Mouse (Mus musculus) forebrain, embryonic 10.5 days (tissue): Measurements from ENCODE around the gene Depdc5. TPM values are rescaled to one million over a fixed set of nuclear protein-coding genes. Genes with fewer than 3 reads are reported as not detected.
"Not testable (repeated sequence)": the region's sequence is repeated elsewhere in the genome, so short reads cannot be mapped to it uniquely, and the experiment has no call there.

Experiments
- DNase-seq: peaks from one replicate; pipeline ENCODE4 v3.0.0-alpha.2; 2017; ENCODE audit warnings: low spot score; ENCODE audit errors: extremely low spot score
- H3K27ac ChIP-seq: fragments of 300-500 bp; sonication (generic); 2 replicates; pipeline ENCODE4 v1.5.1; 2016; ENCODE audit warnings: mild to moderate bottlenecking
- H3K27me3 ChIP-seq: fragments of 300-500 bp; sonication (generic); 2 replicates; pipeline ENCODE4 v1.6.1; 2016; ENCODE audit warnings: mild to moderate bottlenecking; ENCODE audit not compliant: poor library complexity, severe bottlenecking
- H3K36me3 ChIP-seq: fragments of 300-500 bp; sonication (generic); replicated peaks from 2 replicates; pipeline ENCODE4 v1.6.1; 2016; ENCODE audit warnings: mild to moderate bottlenecking, moderate library complexity
- H3K4me1 ChIP-seq: fragments of 300-500 bp; sonication (generic); 2 replicates; pipeline ENCODE4 v1.6.1; 2016
- H3K4me3 ChIP-seq: fragments of 300-500 bp; sonication (generic); 2 replicates; pipeline ENCODE4 v1.5.1; 2016; ENCODE audit warnings: mild to moderate bottlenecking, moderate library complexity
- H3K9me3 ChIP-seq: fragments of 300-500 bp; sonication (generic); 2 replicates; pipeline ENCODE4 v1.6.1; 2016; ENCODE audit warnings: mild to moderate bottlenecking, moderate library complexity
- WGBS: fragments of 180-500 bp; shearing (Covaris S2); methylation state at CpG from one replicate; pipeline ENCODE4 v1.1.7; 2016; 5-methylcytosine and 5-hydroxymethylcytosine counted together
- polyA plus RNA-seq: library from polyadenylated mRNA; unstranded; fragments of >200 nt; fragmentation: Nextera tagmentation; extraction: Ambion mirVana; gene quantifications from 2 replicates; pipeline ENCODE4 v1.2.1, GENCODE M21; 2016

The Depdc5 gene
- polyA plus RNA-seq, 1 experiment from 2014 or later, result 37.2 TPM

DNA sequence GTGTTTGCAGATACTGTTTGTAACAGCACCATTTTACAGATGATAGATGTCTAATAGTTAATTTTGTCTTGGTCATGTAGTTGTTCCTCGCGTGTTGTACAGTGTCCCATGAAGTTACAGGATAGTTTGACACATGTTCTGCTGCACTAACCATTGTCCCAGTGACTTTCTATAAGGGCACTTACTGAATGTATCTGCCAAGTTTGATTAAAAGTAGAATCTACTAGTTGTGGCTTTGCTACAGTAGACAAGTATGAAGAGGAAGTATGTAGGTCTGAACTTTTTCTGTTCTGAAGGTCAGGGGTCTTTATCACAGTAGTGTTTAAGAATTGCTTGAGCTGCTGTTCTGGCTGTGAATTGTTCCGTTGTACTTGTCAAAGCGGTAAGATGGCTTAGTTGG, 159.8 kb downstream of the Depdc5 start:
- H3K36me3 ChIP-seq, result peaks cover 68% of the 10 kb centered on the region
- H3K27me3 ChIP-seq, result no peaks in the 10 kb centered on the region
- peaks cover 16% of the 10 kb centered on the region for H3K4me1 ChIP-seq
- no peak for DNase-seq
- H3K4me3 ChIP-seq, result no peak overlapping the region
- 96% methylated on average over 4 of the region's 4 CpGs for WGBS
- H3K27ac ChIP-seq, result no peak overlapping the region
- H3K9me3 ChIP-seq, result no peaks in the 10 kb centered on the region

- peaks cover 79% of the 10 kb centered on the region for H3K36me3 ChIP-seq
- DNase-seq, result no peak
- H3K9me3 ChIP-seq, result no peaks in the 10 kb centered on the region
- no peak overlapping the region for H3K27ac ChIP-seq
- H3K27me3 ChIP-seq, result no peaks in the 10 kb centered on the region
- 93% methylated on average over 5 of the region's 5 CpGs for WGBS
- peaks cover 26% of the 10 kb centered on the region for H3K4me1 ChIP-seq
- H3K4me3 ChIP-seq, result no peak overlapping the region
Observed at GRCm38 (mm10) chr5:33024474-33024873, 161.0 kb downstream of the Depdc5 start.

DNA sequence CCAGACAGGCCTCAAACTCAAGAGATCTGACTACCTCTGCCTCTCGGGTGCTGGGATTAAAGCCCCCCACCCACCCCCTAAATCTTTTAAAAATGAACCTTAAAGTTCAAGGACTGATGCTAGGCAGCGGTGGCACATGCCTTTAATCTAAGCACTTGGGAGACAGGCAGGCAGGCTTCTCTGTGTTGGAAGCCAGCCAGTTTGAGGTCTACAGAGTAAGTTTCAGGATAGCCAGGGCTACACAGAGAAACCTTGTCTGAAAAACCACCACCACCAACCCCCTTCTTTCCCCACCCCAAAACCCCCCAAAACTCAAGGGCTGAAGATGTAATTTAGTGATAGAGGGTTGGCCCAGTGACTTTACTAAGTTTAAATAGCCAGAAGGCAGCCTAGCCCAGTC, 165.2 kb downstream of the Depdc5 start:
- peaks cover 52% of the 10 kb centered on the region for H3K36me3 ChIP-seq
- no peak overlapping the region for H3K27ac ChIP-seq
- peaks cover 32% of the 10 kb centered on the region for H3K4me1 ChIP-seq
- H3K9me3 ChIP-seq, result no peaks in the 10 kb centered on the region
- no peak for DNase-seq
- H3K4me3 ChIP-seq, result no peak overlapping the region
- H3K27me3 ChIP-seq, result no peaks in the 10 kb centered on the region
- WGBS, result 81% methylated on average over 2 of the region's 2 CpGs

GRCm38 (mm10) chr5:33030425-33031175, 167.1 kb downstream of the Depdc5 start:
- 73% methylated on average over 4 of the region's 4 CpGs for WGBS
- no peak for DNase-seq
- Histone ChIP-seq H3K27ac (no peak overlapping the region), H3K36me3 (peaks cover 32% of the 10 kb centered on the region), H3K4me3 (no peak overlapping the region), H3K4me1 (peaks cover 40% of the 10 kb centered on the region), H3K9me3 (no peaks in the 10 kb centered on the region), H3K27me3 (no peaks in the 10 kb centered on the region)

DNA sequence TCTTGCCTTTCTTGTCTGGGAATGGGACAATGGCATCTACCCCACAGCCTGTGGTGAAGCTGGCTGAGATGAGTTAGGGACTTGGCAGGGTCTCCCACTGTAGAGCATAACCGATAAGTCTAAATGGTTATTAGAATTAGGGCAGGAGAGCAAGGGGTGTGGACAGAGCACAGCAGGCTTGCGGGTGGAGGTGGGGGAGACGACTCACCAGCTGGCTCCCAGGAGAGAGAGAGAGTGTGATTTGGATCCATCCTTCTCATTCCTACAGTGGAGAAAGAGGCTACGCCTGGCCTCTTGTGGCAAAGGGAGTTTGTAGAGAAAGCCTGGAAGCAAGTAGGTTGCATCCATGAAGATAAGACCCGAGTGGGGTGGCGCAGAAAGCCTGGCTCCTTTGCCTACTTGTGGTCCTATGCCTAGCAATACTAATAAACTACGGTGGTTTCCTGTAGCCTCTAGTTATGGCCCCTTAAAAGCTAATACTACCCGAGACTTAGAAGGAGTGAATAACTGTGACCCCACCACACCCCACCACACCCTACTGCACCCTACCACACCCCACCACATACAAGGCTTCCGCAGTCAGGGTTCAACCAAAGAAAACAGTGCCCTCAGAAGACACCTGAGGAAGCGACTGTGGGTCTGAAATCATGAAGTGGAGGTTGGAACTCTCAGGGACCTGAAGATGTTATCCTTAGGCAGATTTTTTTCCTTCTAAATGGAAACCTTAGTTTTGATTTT, 168.7 kb downstream of the Depdc5 start:
- Histone ChIP-seq H3K9me3 (no peaks in the 10 kb centered on the region), H3K27me3 (no peaks in the 10 kb centered on the region)
- DNase-seq, result no peak

GRCm38 (mm10) chr5:33033121-33033520, 169.6 kb downstream of the Depdc5 start:
- no peaks in the 10 kb centered on the region for H3K27me3 ChIP-seq
- H3K9me3 ChIP-seq, result no peaks in the 10 kb centered on the region
- no peak overlapping the region for H3K27ac ChIP-seq
- peaks cover 13% of the 10 kb centered on the region for H3K36me3 ChIP-seq
- under 1% methylated on average over 4 of the region's 4 CpGs for WGBS
- peaks cover 40% of the 10 kb centered on the region for H3K4me1 ChIP-seq
- H3K4me3 ChIP-seq, result no peak overlapping the region
- peak; percentile 82 for DNase-seq

More for the DNA sequence above, 168.7 kb downstream of the Depdc5 start:
- Histone ChIP-seq H3K36me3 (peaks cover 18% of the 10 kb centered on the region), H3K4me3 (no peak overlapping the region), H3K4me1 (peaks cover 40% of the 10 kb centered on the region), H3K27ac (0 out of 2 replicates have a peak overlapping the region, but pooled peaks have one; percentile 15)
- 91% methylated on average over 10 of the region's 10 CpGs for WGBS

DNA sequence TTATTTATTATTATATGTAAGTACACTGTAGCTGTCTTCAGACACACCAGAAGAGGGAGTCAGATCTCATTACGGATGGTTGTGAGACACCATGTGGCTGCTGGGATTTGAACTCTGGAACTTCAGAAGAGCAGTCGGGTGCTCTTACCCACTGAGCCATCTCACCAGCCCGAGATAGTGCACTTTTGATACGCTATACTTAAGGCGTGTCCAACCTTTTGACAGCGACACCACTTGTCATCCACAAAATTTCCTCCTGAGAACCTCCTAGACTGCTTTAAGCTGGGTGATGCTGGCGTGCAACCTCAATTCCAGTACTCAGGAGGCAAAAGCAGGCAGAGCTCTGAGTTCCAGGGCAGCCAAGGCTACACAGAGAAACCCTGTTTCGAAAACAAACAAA, 170.1 kb downstream of the Depdc5 start:
- H3K27ac ChIP-seq, H3K27me3 ChIP-seq, DNase-seq, H3K36me3 ChIP-seq, H3K4me3 ChIP-seq, H3K9me3 ChIP-seq: not testable (repeated sequence)
- H3K4me1 ChIP-seq, result peaks cover 38% of the 10 kb centered on the region
- WGBS, result 51% methylated on average over 8 of the region's 8 CpGs

DNA sequence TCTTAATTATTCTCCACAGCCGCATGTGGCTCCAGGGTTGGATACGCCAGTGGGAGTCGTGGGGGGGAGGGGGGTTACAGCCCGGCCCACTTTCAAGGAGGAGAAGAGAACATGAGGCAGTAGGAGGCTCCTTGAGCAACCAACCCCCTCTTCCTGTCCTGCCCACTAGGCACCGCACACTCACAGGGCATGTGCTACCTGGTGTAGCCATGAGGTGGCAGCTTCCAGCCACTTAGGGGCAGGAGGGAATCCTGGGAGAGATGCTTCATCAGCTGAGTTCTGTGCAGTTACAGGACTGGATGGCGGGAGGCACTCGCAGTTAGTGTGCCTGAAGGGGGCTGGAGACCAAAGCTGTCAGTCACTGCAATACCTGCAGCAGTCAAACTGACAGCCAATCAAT, 170.6 kb downstream of the Depdc5 start:
- H3K4me3 ChIP-seq, result no peak overlapping the region
- no peak overlapping the region for H3K27ac ChIP-seq
- H3K27me3 ChIP-seq, result no peaks in the 10 kb centered on the region
- H3K4me1 ChIP-seq, result peaks cover 33% of the 10 kb centered on the region
- DNase-seq, result no peak
- WGBS, result 26% methylated on average over 7 of the region's 7 CpGs
- H3K9me3 ChIP-seq, result no peaks in the 10 kb centered on the region
- H3K36me3 ChIP-seq, result peaks cover 4% of the 10 kb centered on the region

DNA sequence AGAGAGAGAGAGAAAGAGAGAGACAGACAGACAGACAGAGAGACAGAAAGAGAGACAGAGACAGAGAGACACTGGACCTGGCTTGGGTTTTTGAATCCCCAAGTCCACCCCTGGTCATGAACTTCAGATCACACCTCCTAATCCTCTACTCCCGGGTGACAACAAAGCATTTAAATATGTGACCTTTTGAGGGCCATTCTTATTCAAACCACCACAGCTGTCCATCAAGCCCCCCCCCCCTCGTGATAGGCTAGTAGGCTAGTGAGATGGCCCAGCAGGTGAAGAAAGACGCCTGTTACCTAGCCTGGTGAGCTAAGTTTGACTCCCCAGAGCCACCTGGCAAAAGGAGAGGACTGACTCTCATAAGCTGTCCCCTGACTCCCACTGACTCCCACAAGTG, 171.4 kb downstream of the Depdc5 start:
- Histone ChIP-seq H3K4me3 (no peak overlapping the region), H3K27ac (no peak overlapping the region), H3K4me1 (peaks cover 28% of the 10 kb centered on the region), H3K36me3 (no peaks in the 10 kb centered on the region), H3K27me3 (no peaks in the 10 kb centered on the region), H3K9me3 (no peaks in the 10 kb centered on the region)
- DNase-seq, result no peak
- WGBS, result 46% methylated on average over 3 of the region's 3 CpGs

DNA sequence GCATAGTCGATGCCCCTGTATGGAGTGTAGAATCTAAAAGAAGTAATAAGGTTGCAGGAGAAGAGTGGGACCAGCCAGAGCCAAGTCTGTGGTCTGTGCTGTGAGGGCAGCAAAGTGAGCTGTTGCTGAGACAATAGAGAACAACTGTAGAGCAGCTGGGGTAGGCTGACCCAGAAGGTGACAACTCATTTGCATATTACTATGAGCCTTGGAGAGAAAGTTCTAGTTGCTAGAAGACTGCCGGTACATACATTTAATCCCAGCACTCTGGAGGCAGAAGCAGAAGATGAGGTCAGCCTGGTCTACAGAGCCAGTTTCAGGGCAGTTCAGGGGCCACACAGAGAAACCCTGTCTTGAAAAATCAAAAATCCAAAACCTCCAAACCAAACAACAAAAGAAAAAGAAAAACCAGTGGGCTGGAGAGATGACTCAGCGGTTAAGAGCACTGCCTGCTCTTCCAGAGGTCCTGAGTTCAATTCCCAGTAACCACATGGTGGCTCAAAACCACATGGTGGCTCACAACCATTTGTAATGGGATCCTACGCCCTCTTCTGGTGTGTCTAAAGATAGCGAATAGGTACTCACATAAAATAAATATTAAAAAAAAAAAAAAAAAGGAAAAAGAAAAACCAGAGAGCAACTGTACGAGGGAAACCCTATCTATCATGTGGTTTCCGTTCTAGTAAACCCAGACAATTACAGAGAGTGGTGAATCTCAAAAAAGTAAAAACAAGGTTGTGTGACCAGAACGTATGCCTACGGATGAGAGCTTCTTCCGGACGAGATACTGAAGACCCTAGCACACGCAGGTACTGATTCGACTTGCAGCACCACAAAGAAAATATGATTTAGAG, 175.4 kb downstream of the Depdc5 start:
- 49% methylated on average over 13 of the region's 13 CpGs for WGBS
- Histone ChIP-seq H3K4me1 (peaks cover 9% of the 10 kb centered on the region), H3K36me3 (no peaks in the 10 kb centered on the region), H3K27ac (no peak overlapping the region), H3K4me3 (peak overlapping the region; percentile 35), H3K9me3 (no peaks in the 10 kb centered on the region), H3K27me3 (no peaks in the 10 kb centered on the region)
- no peak for DNase-seq

DNA sequence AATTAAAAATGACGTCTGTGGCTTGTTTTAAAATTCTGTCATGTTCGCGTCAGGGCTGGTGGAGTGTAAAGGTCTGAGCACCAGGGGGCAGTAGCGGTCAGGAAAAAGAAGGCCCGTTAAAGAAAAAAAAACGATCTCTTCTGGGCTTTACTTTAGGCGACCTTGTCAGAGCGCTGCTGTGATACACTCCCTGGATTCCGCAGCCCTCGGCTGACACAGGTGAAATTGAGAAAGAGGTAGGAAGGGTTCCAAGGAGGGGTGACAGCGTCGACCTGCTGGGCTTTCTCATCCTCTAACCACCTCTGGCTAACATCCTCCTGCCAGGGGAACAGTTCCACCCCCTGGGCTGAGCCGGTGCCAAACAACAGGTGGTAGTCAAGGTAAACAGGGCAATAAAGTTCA, 176.0 kb downstream of the Depdc5 start:
- Histone ChIP-seq H3K27me3 (no peaks in the 10 kb centered on the region), H3K9me3 (no peaks in the 10 kb centered on the region), H3K27ac (no peak overlapping the region), H3K36me3 (no peaks in the 10 kb centered on the region), H3K4me1 (peaks cover 3% of the 10 kb centered on the region), H3K4me3 (peak overlapping the region; percentile 35)
- WGBS, result 7% methylated on average over 13 of the region's 13 CpGs
- DNase-seq, result peak; percentile 66

GRCm38 (mm10) chr5:33040735-33041134, 177.2 kb downstream of the Depdc5 start:
- 85% methylated on average over 1 of the region's 1 CpGs for WGBS
- DNase-seq, H3K36me3 ChIP-seq, H3K27me3 ChIP-seq, H3K4me1 ChIP-seq, H3K9me3 ChIP-seq, H3K27ac ChIP-seq, H3K4me3 ChIP-seq: not testable (repeated sequence)
